Mouse (Mus musculus): ENCODE results near the gene Phf21a. TPM values are rescaled to one million over a fixed set of nuclear protein-coding genes. Genes with fewer than 3 reads are reported as not detected.
A peak's percentile ranks its signal among the peaks of the same experiment; 100 is the strongest.
"Not testable (repeated sequence)": the region's sequence is repeated elsewhere in the genome, so short reads cannot be mapped to it uniquely, and the experiment has no call there.

Phf21a gene
- polyA plus RNA-seq, 1 experiment from 2014 or later: 37.2 TPM

DNA sequence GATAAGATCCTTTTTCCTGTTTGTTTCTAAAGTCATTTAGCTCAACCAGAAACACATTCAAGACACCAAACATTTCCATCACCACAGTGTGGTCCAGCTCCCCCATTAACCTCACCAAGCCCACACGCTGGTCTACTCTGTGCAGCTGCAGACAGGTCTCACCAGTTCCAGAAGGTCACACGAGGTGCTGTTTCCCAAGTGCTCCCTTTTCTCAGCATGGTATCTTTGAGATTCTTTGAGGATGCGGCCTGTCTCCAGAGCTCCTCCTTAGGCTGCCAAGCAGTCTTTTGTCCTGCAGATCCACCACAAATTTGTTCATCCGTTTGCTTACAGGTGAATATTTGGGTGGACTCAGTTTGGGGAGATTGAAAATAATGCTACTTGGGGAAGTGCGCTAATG lies 51.0 kb downstream of the Phf21a start:
- no peak overlapping the region for H3K27ac ChIP-seq (replicated peaks)
- no peak overlapping the region for H3K4me2 ChIP-seq
- H3K4me3 ChIP-seq: no peak overlapping the region
- no peak overlapping the region for H3K9ac ChIP-seq
- peaks cover 5% of the 10 kb centered on the region; the same call in 1 of the 2 replicates for H3K4me1 ChIP-seq (replicated peaks)
- no peaks in the 10 kb centered on the region for H3K36me3 ChIP-seq
- no peak for ATAC-seq (ENCODE audit: low FRiP score, low read depth)
- H3K9me3 ChIP-seq: no peaks in the 10 kb centered on the region
- H3K27me3 ChIP-seq: no peaks in the 10 kb centered on the region
- WGBS: 32% methylated on average over 5 of the region's 5 CpGs

DNA sequence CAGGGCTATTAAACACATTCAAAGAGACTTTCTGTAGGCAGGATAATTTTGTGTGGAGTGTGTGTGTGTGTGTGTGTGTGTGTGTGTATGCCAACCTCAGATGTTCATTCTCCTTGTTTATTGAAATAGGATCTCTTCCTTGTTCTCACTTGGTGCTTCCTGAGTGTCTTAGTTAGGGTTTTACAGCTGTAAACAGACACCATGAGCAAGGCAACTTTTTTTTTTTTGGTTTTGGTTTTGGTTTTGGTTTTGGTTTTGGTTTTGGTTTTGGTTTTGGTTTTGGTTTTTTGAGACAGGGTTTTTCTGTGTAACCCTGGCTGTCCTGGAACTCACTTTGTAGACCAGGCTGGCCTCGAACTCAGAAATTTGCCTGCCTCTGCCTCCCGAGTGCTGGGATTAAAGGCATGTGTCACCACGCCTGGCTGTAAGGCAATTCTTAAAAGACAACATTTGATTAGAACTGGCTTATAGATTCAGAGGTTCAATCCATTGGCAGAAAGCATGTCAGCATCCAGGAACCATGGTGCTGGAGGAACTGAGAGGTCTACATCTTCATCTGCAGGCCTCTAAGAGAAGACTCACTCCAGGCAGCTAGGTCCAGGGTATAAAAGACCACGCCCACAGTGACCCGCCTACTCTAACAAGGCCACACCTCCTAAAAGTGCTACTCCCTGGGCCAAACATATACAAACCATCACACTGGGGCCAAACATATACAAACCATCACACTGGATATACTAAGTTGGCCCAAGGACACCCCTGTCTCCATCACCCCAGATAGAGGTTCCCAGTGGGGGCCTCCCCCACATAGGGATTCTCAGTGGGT lies 55.2 kb downstream of the Phf21a start:
- H3K4me1 ChIP-seq (replicated peaks); H3K4me3 ChIP-seq; H3K27ac ChIP-seq (replicated peaks); H3K4me2 ChIP-seq; H3K27me3 ChIP-seq; H3K9ac ChIP-seq; ATAC-seq (ENCODE audit: low FRiP score, low read depth); H3K36me3 ChIP-seq; H3K9me3 ChIP-seq: not testable (repeated sequence)
- 89% methylated on average over 5 of the region's 5 CpGs for WGBS

DNA sequence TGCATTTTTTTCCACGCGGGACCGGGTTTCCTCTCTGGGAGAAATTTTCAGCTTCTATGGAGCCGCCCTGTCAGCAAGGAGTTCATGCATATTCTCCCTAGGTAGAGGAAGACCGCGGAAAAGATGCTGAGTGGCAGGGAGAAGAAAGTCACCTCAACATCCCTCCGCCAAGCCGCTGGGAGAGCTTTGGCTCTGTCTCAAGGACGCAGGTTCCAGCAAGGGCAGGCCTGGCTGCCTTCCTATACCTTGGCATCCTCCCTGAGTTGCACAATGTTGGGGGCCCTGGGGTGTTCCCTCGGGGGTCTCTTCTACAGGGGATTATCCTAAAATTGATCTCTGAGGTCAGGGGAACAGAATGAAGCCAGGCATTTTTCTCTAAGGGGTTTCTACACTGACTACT lies 71.4 kb downstream of the Phf21a start:
- no peaks in the 10 kb centered on the region for H3K9me3 ChIP-seq
- H3K27me3 ChIP-seq: no peaks in the 10 kb centered on the region
- ATAC-seq (ENCODE audit: low FRiP score, low read depth): no peak
- H3K4me2 ChIP-seq: no peak overlapping the region
- no peaks in the 10 kb centered on the region for H3K4me1 ChIP-seq (replicated peaks)
- no peak overlapping the region for H3K27ac ChIP-seq (replicated peaks)
- no peaks in the 10 kb centered on the region for H3K36me3 ChIP-seq
- no peak overlapping the region for H3K4me3 ChIP-seq
- H3K9ac ChIP-seq: no peak overlapping the region
- WGBS: 65% methylated on average over 10 of the region's 10 CpGs

DNA sequence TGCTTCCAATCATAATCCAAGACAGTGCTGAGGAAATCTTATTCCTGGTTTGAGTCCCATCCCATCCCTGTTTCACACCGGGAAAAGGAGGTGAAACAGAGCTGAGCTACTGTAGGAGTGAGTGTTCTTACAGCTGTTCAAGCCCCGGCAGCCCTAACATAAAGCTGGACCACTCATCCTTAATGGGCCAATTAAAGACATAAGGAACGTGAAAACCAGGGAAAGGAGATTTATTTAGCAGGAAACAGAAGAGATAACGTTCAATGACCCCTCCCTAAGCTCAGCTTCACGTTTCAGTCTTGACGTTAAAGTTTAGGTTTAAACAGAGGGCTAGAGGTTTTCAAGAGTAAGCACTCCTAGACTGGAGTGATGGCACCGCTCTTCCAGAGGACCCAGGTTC lies 74.0 kb downstream of the Phf21a start:
- Histone ChIP-seq H3K4me2 (no peak overlapping the region), H3K27ac (replicated peaks) (no peak overlapping the region), H3K36me3 (no peaks in the 10 kb centered on the region), H3K4me3 (no peak overlapping the region), H3K4me1 (replicated peaks) (no peaks in the 10 kb centered on the region), H3K9me3 (no peaks in the 10 kb centered on the region), H3K9ac (no peak overlapping the region), H3K27me3 (no peaks in the 10 kb centered on the region)
- WGBS: 76% methylated on average over 7 of the region's 7 CpGs
- no peak for ATAC-seq (ENCODE audit: low FRiP score, low read depth)

DNA sequence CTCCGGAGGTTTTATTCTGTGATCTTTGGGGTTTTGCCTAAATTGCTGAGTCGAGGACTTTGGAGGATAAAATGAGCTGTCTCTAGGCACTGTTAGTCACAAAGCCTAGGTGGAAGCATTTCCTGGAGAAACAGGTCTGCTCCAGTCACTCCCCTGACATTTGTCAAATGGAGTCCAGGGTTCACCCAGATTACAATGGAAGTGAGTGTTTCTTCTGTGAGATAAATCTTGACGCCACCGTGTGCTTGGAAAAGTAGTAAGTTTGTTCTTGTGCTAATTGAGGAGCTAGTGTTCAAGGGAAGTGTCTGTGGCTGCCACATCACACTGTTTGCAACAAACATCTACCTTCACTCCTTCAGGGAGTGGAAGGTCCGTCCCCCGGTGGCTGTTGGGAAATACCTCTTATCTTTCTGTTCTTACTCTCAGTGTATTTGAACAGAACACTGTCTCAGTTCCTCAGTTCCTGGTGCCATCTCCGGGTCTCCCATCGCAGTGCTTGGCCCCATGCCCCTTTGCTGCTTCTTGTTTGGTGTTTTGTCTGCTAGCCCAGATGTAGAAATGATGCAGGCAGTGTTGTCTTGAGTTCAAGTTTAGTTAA lies 78.2 kb downstream of the Phf21a start:
- no peak overlapping the region for H3K4me2 ChIP-seq
- no peak for ATAC-seq (ENCODE audit: low FRiP score, low read depth)
- no peaks in the 10 kb centered on the region for H3K27me3 ChIP-seq
- WGBS: 75% methylated on average over 8 of the region's 8 CpGs
- H3K36me3 ChIP-seq: no peaks in the 10 kb centered on the region
- H3K9me3 ChIP-seq: no peaks in the 10 kb centered on the region
- H3K9ac ChIP-seq: no peak overlapping the region
- H3K27ac ChIP-seq (replicated peaks): no peak overlapping the region
- no peak overlapping the region for H3K4me3 ChIP-seq
- H3K4me1 ChIP-seq (replicated peaks): no peaks in the 10 kb centered on the region

DNA sequence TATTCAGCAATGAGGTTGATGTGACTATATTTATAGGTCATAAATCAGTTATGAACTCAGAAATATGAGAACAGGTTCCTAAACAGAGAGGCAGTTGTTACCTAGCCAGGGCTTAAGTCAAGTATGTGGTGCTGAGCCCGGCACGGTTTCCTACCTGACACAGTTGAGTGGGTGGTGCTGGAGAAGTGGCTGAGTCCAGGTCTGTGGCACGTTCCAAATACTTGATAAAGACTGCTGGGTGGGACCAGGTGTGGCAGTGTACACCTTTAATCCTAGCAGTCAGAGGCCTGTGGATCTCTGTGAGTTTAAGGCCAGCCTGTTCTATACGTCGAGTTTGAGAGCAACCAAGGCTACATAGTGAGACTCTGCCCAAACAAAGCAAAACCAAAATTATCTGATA lies 79.4 kb downstream of the Phf21a start:
- 92% methylated on average over 5 of the region's 5 CpGs for WGBS
- Histone ChIP-seq H3K27me3 (no peaks in the 10 kb centered on the region), H3K4me3 (no peak overlapping the region), H3K36me3 (no peaks in the 10 kb centered on the region), H3K9ac (no peak overlapping the region), H3K27ac (replicated peaks) (no peak overlapping the region), H3K9me3 (no peaks in the 10 kb centered on the region), H3K4me1 (replicated peaks) (no peaks in the 10 kb centered on the region), H3K4me2 (no peak overlapping the region)
- ATAC-seq (ENCODE audit: low FRiP score, low read depth): no peak

DNA sequence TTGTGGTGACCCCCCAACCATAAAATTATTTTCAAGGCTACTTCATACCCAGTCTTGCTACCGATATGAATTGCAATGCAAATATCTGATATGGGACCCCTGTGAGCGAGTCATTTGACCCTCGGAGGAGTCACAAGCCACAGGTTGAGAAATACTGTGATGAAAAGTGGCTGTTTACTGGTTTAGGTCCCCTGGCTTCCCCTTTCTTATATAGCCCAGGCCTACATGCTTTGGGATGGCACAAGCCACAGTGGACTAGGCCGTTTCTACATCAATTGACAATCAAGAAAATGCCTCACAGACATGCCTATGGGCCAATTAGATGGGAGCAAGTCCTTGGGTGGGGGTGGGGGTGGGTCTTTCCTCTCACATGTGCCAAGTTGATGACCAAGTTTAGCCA lies 80.3 kb downstream of the Phf21a start:
- H3K9me3 ChIP-seq: no peaks in the 10 kb centered on the region
- no peak overlapping the region for H3K27ac ChIP-seq (replicated peaks)
- H3K36me3 ChIP-seq: no peaks in the 10 kb centered on the region
- H3K4me1 ChIP-seq (replicated peaks): no peaks in the 10 kb centered on the region
- no peak for ATAC-seq (ENCODE audit: low FRiP score, low read depth)
- WGBS: 93% methylated on average over 4 of the region's 4 CpGs
- no peak overlapping the region for H3K9ac ChIP-seq
- H3K4me2 ChIP-seq: no peak overlapping the region
- no peaks in the 10 kb centered on the region for H3K27me3 ChIP-seq
- no peak overlapping the region for H3K4me3 ChIP-seq

DNA sequence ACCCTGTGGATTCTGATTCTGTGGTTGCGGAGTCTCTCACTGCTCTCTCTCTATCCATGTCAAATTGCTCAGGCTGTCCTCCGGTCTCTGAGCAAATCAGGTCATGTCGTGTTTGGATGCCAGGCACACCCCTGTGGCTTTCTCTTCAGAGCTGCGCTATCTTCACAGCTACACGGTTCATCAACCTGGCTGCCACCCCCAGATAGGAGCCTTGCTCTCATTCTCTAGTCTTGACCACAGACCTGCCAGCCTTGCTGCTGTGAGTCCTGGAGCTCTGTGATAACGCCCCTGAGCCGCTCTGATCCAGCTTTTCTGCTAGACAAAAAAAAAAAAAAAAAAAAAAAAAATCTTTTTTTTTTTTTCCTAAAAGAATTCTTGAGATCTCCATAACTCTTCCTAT lies 81.3 kb downstream of the Phf21a start:
- no peak for ATAC-seq (ENCODE audit: low FRiP score, low read depth)
- 41% methylated on average over 7 of the region's 7 CpGs for WGBS
- no peaks in the 10 kb centered on the region for H3K9me3 ChIP-seq

DNA sequence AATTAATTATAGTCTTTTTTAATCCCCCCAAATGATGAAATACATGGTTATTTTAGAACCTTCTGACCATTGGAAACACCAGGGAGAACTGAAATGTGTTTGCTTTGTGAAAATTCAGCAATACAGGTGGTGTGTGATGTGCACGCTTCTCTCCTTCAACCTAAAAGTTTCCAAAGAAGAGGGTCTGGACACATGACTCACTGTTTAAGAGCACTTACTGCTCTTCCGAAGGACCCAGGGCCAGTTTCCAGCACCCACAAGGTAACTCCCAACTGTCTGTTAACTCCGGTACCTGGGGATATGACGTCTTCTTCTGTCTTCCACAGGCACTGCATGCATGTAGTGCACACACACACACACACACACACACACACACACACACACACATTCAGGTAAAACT lies 82.1 kb downstream of the Phf21a start:
- ATAC-seq (ENCODE audit: low FRiP score, low read depth): no peak

More for the DNA sequence above, 81.3 kb downstream of the Phf21a start:
- Histone ChIP-seq H3K9ac (no peak overlapping the region), H3K4me1 (replicated peaks) (no peaks in the 10 kb centered on the region), H3K27ac (replicated peaks) (no peak overlapping the region), H3K4me3 (no peak overlapping the region), H3K36me3 (no peaks in the 10 kb centered on the region), H3K4me2 (no peak overlapping the region), H3K27me3 (no peaks in the 10 kb centered on the region)

DNA sequence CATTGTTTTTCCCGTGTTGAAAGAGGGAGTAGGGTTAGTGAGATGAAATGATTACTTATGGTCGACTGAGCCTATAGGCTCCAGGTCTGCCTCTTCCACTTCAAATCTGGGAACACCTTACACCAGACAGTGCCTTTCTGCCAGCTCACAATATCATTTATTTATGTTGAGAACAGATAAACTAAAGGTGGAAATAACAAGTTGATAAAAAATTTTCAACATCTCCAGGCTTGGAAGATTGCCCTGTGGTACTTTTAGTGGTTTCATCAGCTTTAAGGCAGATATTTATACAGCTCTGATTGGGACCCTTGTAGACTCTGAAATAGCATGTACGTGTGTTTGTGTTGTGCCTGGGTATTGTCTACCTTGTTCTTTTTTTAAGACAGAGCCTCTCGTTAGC lies 83.4 kb downstream of the Phf21a start:
- no peak for ATAC-seq (ENCODE audit: low FRiP score, low read depth)
- WGBS: 55% methylated on average over 4 of the region's 4 CpGs
- H3K9ac ChIP-seq: no peak overlapping the region

More for the DNA sequence above, 82.1 kb downstream of the Phf21a start:
- H3K4me2 ChIP-seq: no peak overlapping the region
- H3K36me3 ChIP-seq: no peaks in the 10 kb centered on the region
- no peaks in the 10 kb centered on the region for H3K4me1 ChIP-seq (replicated peaks)
- no peak overlapping the region for H3K9ac ChIP-seq
- 97% methylated on average over 4 of the region's 4 CpGs for WGBS
- no peaks in the 10 kb centered on the region for H3K9me3 ChIP-seq
- H3K27me3 ChIP-seq: no peaks in the 10 kb centered on the region
- H3K4me3 ChIP-seq: no peak overlapping the region
- no peak overlapping the region for H3K27ac ChIP-seq (replicated peaks)

DNA sequence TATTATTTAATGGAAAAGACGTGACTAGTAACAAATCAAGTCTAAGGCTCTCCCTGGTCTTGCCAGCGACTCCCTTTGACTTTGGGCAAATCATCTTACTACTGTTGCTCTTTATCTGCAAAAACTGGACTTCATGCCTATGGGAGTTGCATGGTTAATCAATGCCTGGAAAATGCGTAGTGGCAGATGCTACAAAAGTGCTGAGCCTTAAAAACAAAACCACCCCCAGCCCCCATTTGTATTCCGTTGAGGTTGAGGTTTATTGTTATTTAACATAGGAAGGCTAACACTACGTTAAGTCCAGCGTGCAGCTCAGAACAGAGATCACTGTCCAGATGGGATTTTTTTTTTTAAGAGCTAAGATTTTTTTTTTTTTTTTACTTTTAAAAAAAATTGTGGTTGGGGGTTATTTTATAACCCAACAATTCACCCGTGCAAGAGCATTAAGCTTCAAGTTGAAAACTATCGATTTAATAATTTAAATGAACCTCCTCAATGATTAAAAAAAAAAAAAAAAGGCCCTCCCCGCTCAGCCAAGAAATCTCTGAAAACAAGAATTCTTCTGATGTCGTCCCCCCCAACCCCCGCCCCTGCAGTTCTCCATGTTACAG lies 89.3 kb downstream of the Phf21a start:
- Histone ChIP-seq H3K9ac (peak overlapping the region; percentile 83), H3K4me2 (peak overlapping the region; percentile 96), H3K36me3 (no peaks in the 10 kb centered on the region), H3K4me3 (peak overlapping the region; percentile 82), H3K27ac (replicated peaks) (peak overlapping the region; percentile 100), H3K27me3 (no peaks in the 10 kb centered on the region), H3K9me3 (no peaks in the 10 kb centered on the region), H3K4me1 (replicated peaks) (peaks cover 27% of the 10 kb centered on the region)
- WGBS: 2% methylated on average over 11 of the region's 11 CpGs
- no peak for ATAC-seq (ENCODE audit: low FRiP score, low read depth)

More for the DNA sequence above, 83.4 kb downstream of the Phf21a start:
- no peaks in the 10 kb centered on the region for H3K36me3 ChIP-seq
- no peaks in the 10 kb centered on the region for H3K9me3 ChIP-seq
- no peak overlapping the region for H3K27ac ChIP-seq (replicated peaks)
- no peaks in the 10 kb centered on the region for H3K27me3 ChIP-seq
- no peaks in the 10 kb centered on the region for H3K4me1 ChIP-seq (replicated peaks)
- no peak overlapping the region for H3K4me2 ChIP-seq
- H3K4me3 ChIP-seq: no peak overlapping the region

DNA sequence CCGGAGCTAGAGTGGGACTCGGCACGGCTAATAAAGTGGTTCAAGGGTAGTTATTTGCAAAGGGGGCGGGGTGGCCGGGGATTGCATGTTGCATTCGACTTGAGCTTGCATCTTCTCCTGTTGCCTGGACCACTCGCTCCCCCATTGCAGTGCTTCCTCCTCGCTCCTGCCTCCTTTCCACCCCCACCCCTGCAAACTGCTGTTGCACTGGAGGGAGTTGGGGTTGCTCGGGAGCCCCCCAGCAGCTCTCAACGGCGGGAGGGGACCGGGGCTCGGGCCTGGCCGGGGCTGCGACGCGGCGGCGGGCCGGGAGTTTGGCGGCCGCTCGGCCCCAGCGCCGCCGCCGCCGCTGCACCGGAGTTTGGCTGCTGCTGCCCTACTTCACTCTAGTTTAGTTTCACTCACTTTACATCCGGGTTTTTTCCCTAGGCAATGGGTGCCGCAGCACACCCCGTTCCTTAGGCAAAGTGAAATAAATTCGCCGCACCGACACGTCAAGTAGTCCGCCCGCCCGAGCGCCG lies 90.1 kb downstream of the Phf21a start:
- peak overlapping the region; percentile 83 for H3K9ac ChIP-seq
- H3K9me3 ChIP-seq: no peaks in the 10 kb centered on the region
- H3K4me2 ChIP-seq: peak overlapping the region; percentile 96
- peak overlapping the region; percentile 82 for H3K4me3 ChIP-seq
- H3K27me3 ChIP-seq: no peaks in the 10 kb centered on the region
- under 1% methylated on average over 37 of the region's 41 CpGs for WGBS
- peak; percentile 79 for ATAC-seq (ENCODE audit: low FRiP score, low read depth)
- H3K27ac ChIP-seq (replicated peaks): peak overlapping the region; percentile 100
- H3K4me1 ChIP-seq (replicated peaks): peaks cover 34% of the 10 kb centered on the region
- no peaks in the 10 kb centered on the region for H3K36me3 ChIP-seq

Measured in hindbrain, embryonic 15.5 days (tissue).